Mouse (Mus musculus): ENCODE measurements around the gene Myh9.
"Not testable (repeated sequence)": the region's sequence is repeated elsewhere in the genome, so short reads cannot be mapped to it uniquely, and the experiment has no call there.

GRCm38 (mm10) chr15:77727745-77728144 lies 114.2 kb downstream of the Myh9 start:
- not testable (repeated sequence) for TF ChIP-seq EP300 (optimal IDR thresholded peaks at IDR 0.05); CTCF (IDR thresholded peaks at IDR 0.05; ENCODE audit: low read depth)

All from stomach, postnatal 0 days (tissue).